Mouse (Mus musculus) bone marrow macrophage, adult 2 months (primary cell): ENCODE measurements around the gene Svep1.

Experiments
- CTCF ChIP-seq: IDR thresholded peaks from 2 replicates; pipeline ENCODE4 v1.5.1; 2012; ENCODE audit warnings: low read depth, mild to moderate bottlenecking, low read length, moderate library complexity
- POLR2A ChIP-seq: IDR thresholded peaks from 2 replicates; pipeline ENCODE4 v1.6.1; 2012; ENCODE audit warnings: mild to moderate bottlenecking, low read depth, low read length, borderline replicate concordance

DNA sequence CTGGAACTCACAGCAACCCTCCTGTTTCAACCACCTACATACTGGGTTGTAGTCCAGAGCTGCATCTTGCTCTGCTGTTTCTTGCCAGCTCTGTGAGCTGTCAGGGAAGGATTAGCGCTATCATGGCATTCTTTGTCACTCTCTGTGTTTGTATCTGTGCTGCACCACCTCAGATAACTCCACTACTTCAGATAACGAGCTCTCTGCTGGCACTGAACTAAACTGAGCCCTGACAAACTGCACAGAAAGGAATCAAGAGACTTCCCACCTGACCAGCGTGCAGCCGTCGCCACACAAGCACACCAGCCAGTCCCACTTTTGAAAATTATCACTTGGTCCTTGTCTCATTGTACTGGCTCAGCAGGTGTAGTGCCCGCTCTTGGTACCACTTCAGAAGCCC, 4.7 kb upstream of the Svep1 start:
- TF ChIP-seq CTCF (no peak), POLR2A (no peak)
